In genomic region chr3:131109066-131109685, GRCm38 (mm10) we compare ENCODE assay signal across 9 mouse cellular contexts. TPM values are rescaled to one million over a fixed set of nuclear protein-coding genes. Genes with fewer than 3 reads are reported as not detected.
DNase-seq lines count a peak whose midpoint lies in the region; ATAC-seq and TF ChIP-seq lines count a peak whose summit lies in the region.
"Had no signal": no experiment of that assay in that cellular context is flagged by ENCODE, and none has a peak within 500 bp of the region (broad histone marks: within the 10 kb centered on the region; RNA-seq: fewer than 3 reads in every experiment).

No protein-coding gene starts in this region.

- H3K9me3 ChIP-seq in heart, embryonic 13.5 days = no peaks in the 10 kb centered on the region
- no peaks in the 10 kb centered on the region for H3K9me3 ChIP-seq in forebrain, embryonic 12.5 days
- no peaks in the 10 kb centered on the region for H3K9me3 ChIP-seq in limb, embryonic 14.5 days (ENCODE audit: control insufficient read depth, low read length)

- no peak overlapping the region for H3K27ac ChIP-seq in heart, embryonic 13.5 days (replicated peaks)
- no peak overlapping the region for H3K27ac ChIP-seq in forebrain, embryonic 12.5 days
- H3K27ac ChIP-seq in limb, embryonic 14.5 days (replicated peaks; ENCODE audit: low read depth, low read length) = no peak overlapping the region
- H3K27ac ChIP-seq in left cerebral cortex, adult 2 months = no peak overlapping the region

- DNase-seq in heart, postnatal 36 days = no peak
- DNase-seq in B cell, adult 2 months = peak; percentile 30 to 44
- no peak for DNase-seq in limb, embryonic 14.5 days (ENCODE audit: low spot score)
- DNase-seq in adipocyte (ENCODE audit: low spot score) = no peak
- DNase-seq in left cerebral cortex, adult 2 months (ENCODE audit: extremely low spot score in 1 of 2, low spot score in 2 of 2) = no peak
- no peak for DNase-seq in layer of hippocampus, postnatal 10 days (ENCODE audit: low spot score in 2 of 2)
- DNase-seq: lung, postnatal 4 days had no signal

- intact Hi-C loops in heart, postnatal 36 days (cut with DNase I) = loop anchor here (5.0 kb wide), 1 partner anchor 292 kb away; no protein-coding TSS in a partner anchor
- intact Hi-C loops in left cerebral cortex, adult 2 months (cut with DNase I) = loop anchor here (5.0 kb wide), 1 partner anchor 1892 kb away; no protein-coding TSS in a partner anchor

- TF ChIP-seq CTCF in left cerebral cortex, adult 2 months (IDR thresholded peaks at IDR 0.05) = no peak

- no peaks in the 10 kb centered on the region for H3K36me3 ChIP-seq in heart, embryonic 13.5 days
- no peaks in the 10 kb centered on the region for H3K36me3 ChIP-seq in forebrain, embryonic 12.5 days (replicated peaks)
- no peaks in the 10 kb centered on the region for H3K36me3 ChIP-seq in limb, embryonic 14.5 days (ENCODE audit: control insufficient read depth, insufficient read depth, low read length)

- no peak for ATAC-seq in heart, embryonic 13.5 days (ENCODE audit: extremely low read depth, insufficient number of reproducible peaks, low FRiP score, low TSS enrichment)
- no peak for ATAC-seq in forebrain, embryonic 12.5 days (ENCODE audit: low FRiP score)
- no peak for ATAC-seq in limb, embryonic 14.5 days (ENCODE audit: low FRiP score, low read depth)

- H3K4me2 ChIP-seq in heart, embryonic 13.5 days = peak overlapping the region; percentile 98
- peak overlapping the region; percentile 93 for H3K4me2 ChIP-seq in forebrain, embryonic 12.5 days
- peak overlapping the region; percentile 92 for H3K4me2 ChIP-seq in limb, embryonic 14.5 days (replicated peaks; ENCODE audit: low read depth, low read length, severe bottlenecking)

- H3K27me3 ChIP-seq in heart, embryonic 13.5 days (replicated peaks) = peaks cover 89% of the 10 kb centered on the region
- H3K27me3 ChIP-seq in forebrain, embryonic 12.5 days = peaks cover 47% of the 10 kb centered on the region
- H3K27me3 ChIP-seq in limb, embryonic 14.5 days (ENCODE audit: control insufficient read depth, insufficient read depth, low read length) = peaks cover 38% of the 10 kb centered on the region; the same call in 1 of the 2 replicates

- TF ChIP-seq POLR2A in limb, embryonic 14.5 days (IDR thresholded peaks at IDR 0.05; ENCODE audit: borderline replicate concordance, extremely low read depth, insufficient read depth, insufficient read length) = no peak

- peak overlapping the region; percentile 82; the same call in 1 of the 2 replicates for H3K9ac ChIP-seq in heart, embryonic 13.5 days
- peak overlapping the region; percentile 81 for H3K9ac ChIP-seq in forebrain, embryonic 12.5 days
- H3K9ac ChIP-seq in limb, embryonic 14.5 days (ENCODE audit: low read depth, low read length, severe bottlenecking) = no peak overlapping the region

- 4% methylated on average over 15 of the region's 15 CpGs for WGBS in heart, embryonic 13.5 days
- under 1% methylated on average over 15 of the region's 15 CpGs for WGBS in forebrain, embryonic 12.5 days
- whole genome bisulfite sequencing in limb, embryonic 14.5 days = 2% methylated on average over 15 of the region's 15 CpGs

- H3K4me1 ChIP-seq in heart, embryonic 13.5 days = peaks cover 52% of the 10 kb centered on the region
- peaks cover 62% of the 10 kb centered on the region for H3K4me1 ChIP-seq in forebrain, embryonic 12.5 days
- peaks cover 29% of the 10 kb centered on the region for H3K4me1 ChIP-seq in limb, embryonic 14.5 days (ENCODE audit: control insufficient read depth, insufficient read depth, low read length)

- peak overlapping the region; percentile 65 for H3K4me3 ChIP-seq in heart, embryonic 13.5 days
- H3K4me3 ChIP-seq in forebrain, embryonic 12.5 days (replicated peaks) = peak overlapping the region; percentile 76
- peak overlapping the region; percentile 60 for H3K4me3 ChIP-seq in limb, embryonic 14.5 days (replicated peaks; ENCODE audit: low read length)
- H3K4me3 ChIP-seq in left cerebral cortex, adult 2 months = no peak overlapping the region; the same call in 1 of the 2 replicates

RNA-seq across cellular contexts. Expression of gene Lef1, which starts 1.1 kb away (rescaled TPM):
- 8.1 and 9.8 TPM in 2 replicates for polyA plus RNA-seq in heart, embryonic 13.5 days (2015; fragmentation: Nextera tagmentation; extraction: Ambion mirVana)
- under 1 TPM; 0.19 to 0.31 TPM for total RNA-seq in heart, postnatal 36 days (2021)
- polyA plus RNA-seq in forebrain, embryonic 12.5 days (2016; fragmentation: Nextera tagmentation; extraction: Ambion mirVana) = 48.5 and 55.1 TPM in 2 replicates
- polyA plus RNA-seq in limb, embryonic 14.5 days (2012; rRNA removed) = 30.8 and 41.9 TPM in 2 replicates
- 39.9 and 44.3 TPM in 2 replicates for polyA plus RNA-seq in limb, embryonic 14.5 days (2014; fragmentation: Nextera tagmentation; extraction: Ambion mirVana)
- total RNA-seq in left cerebral cortex, adult 2 months (2021) = 1 to 10 TPM; 5.5 to 7.9 TPM
- 1 to 10 TPM; 7.4 to 8.8 TPM for total RNA-seq in layer of hippocampus, postnatal 10 days (2021)

Comparison
In these comparisons a context has a peak if more than half of its experiments do, and no peak if none do; other contexts are left out.
1. DNase-seq: peak in B cell, adult 2 months (2 of 2); none in heart, postnatal 36 days (0 of 2), limb, embryonic 14.5 days (single experiment), adipocyte (single experiment), left cerebral cortex, adult 2 months (0 of 2) and layer of hippocampus, postnatal 10 days (0 of 2).
2. RNA of gene Lef1, which starts 1.1 kb away (total RNA-seq): 7.4 to 8.8 TPM in layer of hippocampus, postnatal 10 days and 5.5 to 7.9 TPM in left cerebral cortex, adult 2 months; 0.19 to 0.31 TPM in heart, postnatal 36 days; every median in the first group is over 4 times any median in the second.
3. Peak in every context shown above with its lines, with median percentiles within 50 percentile points of each other: H3K4me2 ChIP-seq.